In genomic region chr7:3411160-3411941, GRCm38 (mm10) we compare ENCODE assay signal across 8 mouse cellular contexts. TPM values are rescaled to one million over a fixed set of nuclear protein-coding genes. Genes with fewer than 3 reads are reported as not detected.
A peak's percentile ranks its signal among the peaks of the same experiment; 100 is the strongest.
DNase-seq lines count a peak whose midpoint lies in the region; ATAC-seq and TF ChIP-seq lines count a peak whose summit lies in the region.

No protein-coding gene starts in this region.

- peak overlapping the region; percentile 39 for H3K4me3 ChIP-seq in lung, embryonic 15.5 days
- peak overlapping the region; percentile 59 for H3K4me3 ChIP-seq in forebrain, embryonic 10.5 days
- peak overlapping the region; percentile 42 for H3K4me3 ChIP-seq in kidney, embryonic 14.5 days (ENCODE audit: low read length)
- H3K4me3 ChIP-seq in small intestine, adult 2 months (ENCODE audit: low read depth, low read length): peak overlapping the region; percentile 19

- no peak for DNase-seq in lung, postnatal 10 days
- DNase-seq in brain, adult 2 months (ENCODE audit: low read depth, low spot score): peak; percentile 92
- DNase-seq in forebrain, embryonic 10.5 days (ENCODE audit: extremely low spot score, low spot score): peak; percentile 80
- no peak for DNase-seq in thymus, postnatal 14 days

- no peaks in the 10 kb centered on the region for H3K9me3 ChIP-seq in lung, embryonic 15.5 days
- no peaks in the 10 kb centered on the region; the same call in 1 of the 2 replicates for H3K9me3 ChIP-seq in forebrain, embryonic 10.5 days
- H3K9me3 ChIP-seq in kidney, embryonic 14.5 days (ENCODE audit: control insufficient read depth, low read length): no peaks in the 10 kb centered on the region

- H3K36me3 ChIP-seq in lung, embryonic 15.5 days: no peaks in the 10 kb centered on the region
- no peaks in the 10 kb centered on the region for H3K36me3 ChIP-seq in forebrain, embryonic 10.5 days (replicated peaks)
- H3K36me3 ChIP-seq in kidney, embryonic 14.5 days (ENCODE audit: control insufficient read depth, insufficient read depth, low read length): no peaks in the 10 kb centered on the region
- no peaks in the 10 kb centered on the region for H3K36me3 ChIP-seq in small intestine, adult 2 months (ENCODE audit: control insufficient read depth, insufficient read depth, low read length)

- H3K9ac ChIP-seq in lung, embryonic 15.5 days: no peak overlapping the region
- no peak overlapping the region for H3K9ac ChIP-seq in kidney, embryonic 14.5 days (ENCODE audit: low read depth, low read length)

- peaks cover 72% of the 10 kb centered on the region for H3K27me3 ChIP-seq in lung, embryonic 15.5 days
- peaks cover 64% of the 10 kb centered on the region for H3K27me3 ChIP-seq in forebrain, embryonic 10.5 days (ENCODE audit: poor library complexity, severe bottlenecking)
- peaks cover 52% of the 10 kb centered on the region for H3K27me3 ChIP-seq in kidney, embryonic 14.5 days (ENCODE audit: control insufficient read depth, insufficient read depth, low read length)
- H3K27me3 ChIP-seq in small intestine, adult 2 months (ENCODE audit: control insufficient read depth, insufficient read depth, low read length): peaks cover 31% of the 10 kb centered on the region

- peak; percentile 81 for ATAC-seq in lung, embryonic 15.5 days (ENCODE audit: borderline replicate concordance, extremely low read depth, low FRiP score, low TSS enrichment)
- peak; percentile 87 for ATAC-seq in kidney, embryonic 14.5 days (ENCODE audit: low FRiP score, low TSS enrichment)
- ATAC-seq in megakaryocyte, adult 5-6 weeks (ENCODE audit: poor library complexity, severe bottlenecking): peak; percentile 36

- no peak overlapping the region for H3K27ac ChIP-seq in lung, embryonic 15.5 days
- peak overlapping the region; percentile 82 for H3K27ac ChIP-seq in forebrain, embryonic 10.5 days
- H3K27ac ChIP-seq in kidney, embryonic 14.5 days (ENCODE audit: low read depth, low read length): no peak overlapping the region
- H3K27ac ChIP-seq in small intestine, adult 2 months (ENCODE audit: insufficient read depth, low read depth, low read length): no peak overlapping the region

- H3K4me2 ChIP-seq in lung, embryonic 15.5 days: peak overlapping the region; percentile 71
- H3K4me2 ChIP-seq in kidney, embryonic 14.5 days (replicated peaks; ENCODE audit: low read depth, low read length): peak overlapping the region; percentile 56

- WGBS in lung, embryonic 15.5 days: 1% methylated on average over 32 of the region's 33 CpGs
- under 1% methylated on average over 33 of the region's 33 CpGs for WGBS in forebrain, embryonic 10.5 days
- 1% methylated on average over 33 of the region's 33 CpGs for WGBS in kidney, embryonic 14.5 days
- WGBS in small intestine, adult 2 months: 3% methylated on average over 33 of the region's 33 CpGs

- no peak for TF ChIP-seq CTCF in small intestine, adult 2 months (IDR thresholded peaks at IDR 0.05; ENCODE audit: extremely low read depth, insufficient read length, insufficient replicate concordance, low read depth, low read length)

- TF ChIP-seq POLR2A in small intestine, adult 2 months (IDR thresholded peaks at IDR 0.05; ENCODE audit: low read depth, low read length): no peak

- H3K4me1 ChIP-seq in lung, embryonic 15.5 days: peaks cover 14% of the 10 kb centered on the region
- peaks cover 29% of the 10 kb centered on the region for H3K4me1 ChIP-seq in forebrain, embryonic 10.5 days
- peaks cover 3% of the 10 kb centered on the region; the same call in 1 of the 2 replicates for H3K4me1 ChIP-seq in kidney, embryonic 14.5 days (ENCODE audit: control insufficient read depth, insufficient read depth, low read length)
- 0 out of 2 replicates have a peak, but pooled peaks cover 1% of the 10 kb centered on the region for H3K4me1 ChIP-seq in small intestine, adult 2 months (ENCODE audit: control insufficient read depth, insufficient read depth, insufficient read length, low read length)

RNA-seq across cellular contexts. Expression of gene Cacng6, which starts 12.6 kb away (rescaled TPM):
- 0.30 TPM in 1 of 2 replicates, not detected in the other for polyA plus RNA-seq in lung, embryonic 15.5 days (2015; fragmentation: Nextera tagmentation; extraction: Ambion mirVana)
- 0.22 and 0.27 TPM in 2 replicates for polyA plus RNA-seq in forebrain, embryonic 10.5 days (2016; fragmentation: Nextera tagmentation; extraction: Ambion mirVana)
- polyA plus RNA-seq in kidney, embryonic 14.5 days (2014; fragmentation: Nextera tagmentation; extraction: Ambion mirVana): not detected in 2 replicates
- total RNA-seq in megakaryocyte, adult 5-6 weeks (2015): not detected in 2 replicates
- not detected in 2 replicates for total RNA-seq in megakaryocyte, adult 5-6 weeks (2017)
- polyA plus RNA-seq in small intestine, adult 2 months (2012; rRNA removed): 0.04 TPM in 1 of 2 replicates, not detected in the other

RNA-seq across cellular contexts. Expression of gene Cacng8, which starts 20.9 kb away (rescaled TPM):
- polyA plus RNA-seq in lung, embryonic 15.5 days (2015; fragmentation: Nextera tagmentation; extraction: Ambion mirVana): 2.2 and 2.4 TPM in 2 replicates
- 6.7 and 7.1 TPM in 2 replicates for polyA plus RNA-seq in forebrain, embryonic 10.5 days (2016; fragmentation: Nextera tagmentation; extraction: Ambion mirVana)
- 1.8 and 2.7 TPM in 2 replicates for polyA plus RNA-seq in kidney, embryonic 14.5 days (2014; fragmentation: Nextera tagmentation; extraction: Ambion mirVana)
- total RNA-seq in megakaryocyte, adult 5-6 weeks (2015): not detected in 2 replicates
- total RNA-seq in megakaryocyte, adult 5-6 weeks (2017): not detected in 2 replicates
- 0.60 and 0.77 TPM in 2 replicates for polyA plus RNA-seq in small intestine, adult 2 months (2012; rRNA removed)

Comparison
In these comparisons a context has a peak if more than half of its experiments do, and no peak if none do; other contexts are left out.
1. ATAC-seq: peak in every context shown above with its lines; median percentile 87 in kidney, embryonic 14.5 days; 81 in lung, embryonic 15.5 days; 36 in megakaryocyte, adult 5-6 weeks.
2. DNase-seq: peak in brain, adult 2 months (single experiment) and forebrain, embryonic 10.5 days (single experiment); none in lung, postnatal 10 days (single experiment) and thymus, postnatal 14 days (single experiment).
3. Peak in every context shown above with its lines, with median percentiles within 50 percentile points of each other: H3K4me3 ChIP-seq.